Mouse (Mus musculus) intestine, embryonic 14.5 days (tissue): ENCODE data around the gene Ube2s. TPM values are rescaled to one million over a fixed set of nuclear protein-coding genes. Genes with fewer than 3 reads are reported as not detected.

Experiments used
- ATAC-seq: fragments of 200-750 bp; cut with Nextera tagmentation; replicated peaks from 2 replicates; pipeline ENCODE4 v1.8.0; 2017; ENCODE audit warnings: low read depth, moderate number of reproducible peaks, moderate TSS enrichment, moderate library complexity; ENCODE audit not compliant: low FRiP score, low TSS enrichment
- DNase-seq: peaks from one replicate; pipeline ENCODE4 v3.0.0-alpha.2; 2018; ENCODE audit warnings: low spot score
- H3K27ac ChIP-seq: fragments of 300-500 bp; sonication (generic); 2 replicates; pipeline ENCODE4 v1.5.1; 2014; ENCODE audit warnings: low read depth, mild to moderate bottlenecking, control low read depth
- H3K27me3 ChIP-seq: fragments of 300-500 bp; sonication (generic); replicated peaks from 2 replicates; pipeline ENCODE4 v1.6.1; 2014; ENCODE audit warnings: low read length, control low read depth; ENCODE audit not compliant: control insufficient read depth, insufficient read depth
- H3K36me3 ChIP-seq: fragments of 300-500 bp; sonication (generic); 2 replicates; pipeline ENCODE4 v1.6.1; 2014; ENCODE audit warnings: low read length, control low read depth; ENCODE audit not compliant: control insufficient read depth, insufficient read depth
- H3K4me1 ChIP-seq: fragments of 300-500 bp; sonication (generic); replicated peaks from 2 replicates; pipeline ENCODE4 v1.6.1; 2014; ENCODE audit warnings: low read length, control low read depth, mixed read lengths; ENCODE audit not compliant: control insufficient read depth, insufficient read depth
- H3K4me2 ChIP-seq: fragments of 300-500 bp; sonication (generic); 2 replicates; pipeline ENCODE4 v1.6.1; 2014; ENCODE audit warnings: low read length
- H3K4me3 ChIP-seq: fragments of 300-500 bp; sonication (generic); 2 replicates; pipeline ENCODE4 v1.5.1; 2014; ENCODE audit warnings: low read depth, low read length, control low read depth, mixed read lengths
- H3K9ac ChIP-seq: fragments of 300-500 bp; sonication (generic); 2 replicates; pipeline ENCODE4 v1.6.1; 2014; ENCODE audit warnings: mild to moderate bottlenecking, low read length
- H3K9me3 ChIP-seq: fragments of 300-500 bp; sonication (generic); 2 replicates; pipeline ENCODE4 v1.6.1; 2016; ENCODE audit warnings: low read length, control low read depth; ENCODE audit not compliant: control insufficient read depth
- WGBS: fragments of 180-500 bp; shearing (Covaris S2); extraction: QIAGEN DNeasy Blood & Tissue Kit; methylation state at CpG from one replicate; pipeline ENCODE4 v1.1.7; 2014; 5-methylcytosine and 5-hydroxymethylcytosine counted together
- polyA plus RNA-seq: library from polyadenylated mRNA; unstranded; fragments of >200 nt; fragmentation: Nextera tagmentation; extraction: Ambion mirVana; gene quantifications from 2 replicates; pipeline ENCODE4 v1.2.1, GENCODE M21; 2014

Ube2s gene
- polyA plus RNA-seq, 1 experiment from 2014 or later = 354 TPM

GRCm38 (mm10) chr7:4777851-4778637, 34.3 kb downstream of the Ube2s start:
- Histone ChIP-seq H3K4me3 (no peak overlapping the region), H3K9me3 (no peaks in the 10 kb centered on the region), H3K9ac (no peak overlapping the region), H3K27ac (no peak overlapping the region), H3K4me1 (peaks cover 18% of the 10 kb centered on the region), H3K4me2 (no peak overlapping the region; the same call in 1 of the 2 replicates), H3K27me3 (peaks cover 44% of the 10 kb centered on the region), H3K36me3 (no peaks in the 10 kb centered on the region)
- DNase-seq = no peak
- no peak for ATAC-seq
- 5% methylated on average over 17 of the region's 20 CpGs for WGBS

DNA sequence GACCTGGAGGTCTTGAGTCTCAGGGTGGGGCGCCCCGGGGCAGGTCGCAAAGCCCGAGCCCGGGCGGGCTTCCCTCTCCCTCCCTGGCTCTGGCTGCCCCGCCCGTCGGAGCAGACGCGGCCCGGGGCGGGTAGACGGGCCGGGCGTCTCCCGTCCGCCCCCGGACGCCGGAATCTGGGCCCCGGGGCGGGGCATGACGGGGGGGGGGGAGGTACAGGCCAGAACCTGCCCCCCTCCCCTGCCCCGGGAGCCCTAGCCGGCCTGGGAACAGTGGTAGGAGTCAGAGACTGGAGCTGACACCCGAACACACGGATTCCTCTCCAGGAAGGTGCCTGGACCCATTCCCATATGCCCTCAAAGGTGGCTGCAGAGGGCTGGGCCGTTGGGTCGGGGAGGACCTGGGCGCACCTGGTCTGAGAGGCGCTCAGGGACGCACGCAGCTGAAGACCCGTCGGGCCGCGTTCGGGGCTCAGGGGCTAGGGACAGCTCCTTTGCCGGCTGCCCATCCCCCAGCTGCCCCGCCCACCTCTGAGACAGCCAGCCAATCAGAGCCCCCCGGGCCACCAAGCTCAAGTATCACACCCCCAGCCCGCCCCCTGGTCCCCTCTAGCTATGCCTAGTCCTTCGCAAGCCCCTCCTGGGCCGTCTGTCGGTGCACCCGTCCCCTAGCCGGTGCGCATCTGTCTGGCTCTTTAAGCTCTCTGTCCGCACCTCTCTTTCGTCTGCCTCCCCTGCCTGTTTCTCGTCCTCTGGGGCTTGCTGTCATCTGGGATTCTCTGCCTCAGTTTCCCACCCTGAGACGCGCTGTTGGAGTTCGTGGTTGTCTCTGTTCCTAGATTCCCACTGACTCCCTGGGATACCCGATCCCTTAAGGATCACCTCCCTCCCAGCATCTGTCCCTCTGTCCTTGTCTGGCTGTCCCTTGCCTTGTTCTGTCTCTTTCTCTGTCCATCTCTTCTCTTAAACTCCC, 35.2 kb downstream of the Ube2s start:
- WGBS = 3% methylated on average over 42 of the region's 56 CpGs
- peak overlapping the region; percentile 53 for H3K4me2 ChIP-seq
- 0 out of 2 replicates have a peak overlapping the region, but pooled peaks have one; percentile 22 for H3K9ac ChIP-seq
- peaks cover 18% of the 10 kb centered on the region for H3K4me1 ChIP-seq
- no peaks in the 10 kb centered on the region for H3K36me3 ChIP-seq
- peak overlapping the region; percentile 30 for H3K4me3 ChIP-seq
- no peaks in the 10 kb centered on the region for H3K9me3 ChIP-seq
- DNase-seq (peak; percentile 79), ATAC-seq (peak; percentile 51)
- H3K27me3 ChIP-seq = peaks cover 44% of the 10 kb centered on the region
- H3K27ac ChIP-seq = no peak overlapping the region

GRCm38 (mm10) chr7:4776131-4776530, 36.3 kb downstream of the Ube2s start:
- no peak for DNase-seq
- H3K27me3 ChIP-seq = peaks cover 44% of the 10 kb centered on the region
- no peaks in the 10 kb centered on the region for H3K36me3 ChIP-seq
- no peaks in the 10 kb centered on the region for H3K9me3 ChIP-seq
- no peak overlapping the region for H3K4me2 ChIP-seq
- H3K4me3 ChIP-seq = no peak overlapping the region
- ATAC-seq = no peak
- no peak overlapping the region for H3K27ac ChIP-seq
- H3K4me1 ChIP-seq = peaks cover 15% of the 10 kb centered on the region
- 45% methylated on average over 10 of the region's 10 CpGs for WGBS
- no peak overlapping the region for H3K9ac ChIP-seq

DNA sequence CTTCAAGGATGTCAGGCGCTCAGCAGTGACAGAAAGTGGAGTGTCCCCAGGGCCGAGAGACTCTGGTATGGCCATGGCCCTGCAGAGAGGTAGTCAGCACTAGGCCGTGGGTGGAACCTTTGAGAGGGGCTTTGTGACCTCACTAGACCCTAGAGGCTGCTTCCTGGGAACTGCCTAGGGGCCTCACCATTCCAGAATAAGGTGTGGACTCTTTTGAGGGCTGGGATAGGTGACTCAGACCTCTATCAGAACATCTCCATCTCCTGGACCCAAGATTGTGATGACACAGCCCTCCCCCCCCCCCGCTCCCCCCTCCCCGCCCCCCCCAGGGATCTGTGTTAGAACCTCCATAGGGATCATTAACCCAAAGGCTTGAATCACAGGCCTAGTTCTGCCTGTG, 41.2 kb downstream of the Ube2s start, which contains the start of gene Fam71e2:
TSS of gene Fam71e2 (minus strand) at position 101 of the 400 bp plus-strand sequence.
- DNase-seq (no peak), ATAC-seq (no peak)
- H3K27ac ChIP-seq = no peak within 1 kb of the TSS
- no peak within 1 kb of the TSS for H3K9ac ChIP-seq
- peaks cover 16% of the 10 kb centered on the region for H3K27me3 ChIP-seq
- no peak within 1 kb of the TSS for H3K4me2 ChIP-seq
- no peak within 1 kb of the TSS for H3K4me3 ChIP-seq
- 75% methylated on average over 4 of the region's 5 CpGs for WGBS
- no peaks in the 10 kb centered on the region for H3K9me3 ChIP-seq
- H3K36me3 ChIP-seq = no peaks in the 10 kb centered on the region
- H3K4me1 ChIP-seq = no peaks in the 10 kb centered on the region

DNA sequence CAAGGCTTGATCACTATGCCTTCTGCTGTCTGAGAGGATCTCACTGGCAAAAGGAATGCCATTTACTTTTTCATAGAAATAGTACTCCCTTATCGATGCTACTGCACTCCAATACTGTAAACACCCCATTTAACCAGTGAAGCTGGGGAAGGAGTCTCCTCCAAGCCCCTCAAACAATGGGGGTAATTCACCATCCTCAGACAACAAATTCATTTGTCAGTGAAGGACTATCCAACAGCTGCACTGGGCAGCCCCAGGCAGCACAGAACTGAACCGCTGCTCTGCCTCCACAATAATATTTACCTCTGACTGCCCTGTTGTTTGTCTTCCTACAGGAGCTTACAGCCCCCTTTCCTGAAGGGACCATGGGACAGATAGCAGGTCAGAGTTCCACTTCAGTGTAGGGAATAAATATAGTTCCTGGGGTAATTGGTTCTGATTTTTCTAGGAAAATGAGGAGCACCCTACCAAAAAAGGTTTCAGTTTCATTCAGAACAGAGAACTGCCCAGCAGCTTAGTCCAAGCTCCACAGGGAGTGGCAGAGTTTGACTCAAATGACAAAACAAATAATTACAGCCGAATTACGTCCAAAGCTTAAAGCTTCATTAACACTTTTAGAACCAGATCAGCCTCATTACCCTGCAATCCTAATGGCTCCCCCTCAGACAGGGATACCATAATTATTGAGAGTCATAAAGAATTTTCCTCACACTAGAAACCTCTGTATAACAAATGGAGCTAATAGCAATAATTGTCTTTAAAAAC, 47.3 kb downstream of the Ube2s start:
- no peaks in the 10 kb centered on the region for H3K36me3 ChIP-seq
- no peaks in the 10 kb centered on the region for H3K9me3 ChIP-seq
- no peaks in the 10 kb centered on the region for H3K27me3 ChIP-seq
- DNase-seq (no peak), ATAC-seq (no peak)
- H3K4me2 ChIP-seq = no peak overlapping the region
- WGBS = 17% methylated on average over 4 of the region's 4 CpGs
- 0 out of 2 replicates have a peak, but pooled peaks cover 2% of the 10 kb centered on the region for H3K4me1 ChIP-seq
- H3K9ac ChIP-seq = no peak overlapping the region
- no peak overlapping the region for H3K27ac ChIP-seq
- H3K4me3 ChIP-seq = no peak overlapping the region

- Histone ChIP-seq H3K9me3 (no peaks in the 10 kb centered on the region), H3K9ac (no peak overlapping the region), H3K4me2 (no peak overlapping the region), H3K27ac (no peak overlapping the region), H3K36me3 (no peaks in the 10 kb centered on the region), H3K4me1 (0 out of 2 replicates have a peak, but pooled peaks cover under 1% of the 10 kb centered on the region), H3K4me3 (no peak overlapping the region), H3K27me3 (no peaks in the 10 kb centered on the region)
- no peak for DNase-seq
- ATAC-seq = no peak
- WGBS = 50% methylated on average over 1 of the region's 1 CpGs
Observed at GRCm38 (mm10) chr7:4759670-4760069, 52.7 kb downstream of the Ube2s start.

GRCm38 (mm10) chr7:4752821-4753570, 59.4 kb downstream of the Ube2s start, which contains the start of gene Cox6b2:
Gene Cox6b2 (minus strand): TSS chr7:4753094.
- WGBS = 5% methylated on average over 24 of the region's 24 CpGs
- no peaks in the 10 kb centered on the region for H3K27me3 ChIP-seq
- no peaks in the 10 kb centered on the region for H3K9me3 ChIP-seq
- H3K36me3 ChIP-seq = no peaks in the 10 kb centered on the region
- peak within 1 kb of the TSS; percentile 64 for H3K4me2 ChIP-seq
- ATAC-seq (peak; percentile 90), DNase-seq (peak; percentile 94)
- peak within 1 kb of the TSS; percentile 36 for H3K9ac ChIP-seq
- peak within 1 kb of the TSS; percentile 57; the same call in 1 of the 2 replicates for H3K27ac ChIP-seq
- H3K4me1 ChIP-seq = peaks cover 17% of the 10 kb centered on the region; the same call in 1 of the 2 replicates
- peak within 1 kb of the TSS; percentile 35 for H3K4me3 ChIP-seq
